In the genomic region with DNA sequence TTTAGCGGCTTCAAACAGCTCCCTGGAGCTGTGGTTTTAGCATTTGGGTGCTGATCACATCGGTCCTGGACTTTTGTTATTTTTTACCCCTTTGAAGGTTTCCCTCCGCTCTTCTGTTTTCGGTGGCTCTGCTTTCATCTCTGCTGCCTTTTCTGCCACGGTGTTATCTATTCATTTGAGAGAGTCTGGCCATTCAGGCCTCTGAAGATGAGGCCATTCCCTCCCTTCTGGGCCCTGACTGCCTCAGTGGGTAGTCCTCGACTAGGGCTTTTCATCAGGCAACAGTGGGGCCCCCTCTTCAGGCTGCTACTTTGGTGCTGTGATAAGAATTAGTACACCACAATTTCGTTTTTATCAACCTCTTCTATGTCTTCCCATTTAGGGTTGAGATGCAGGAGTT, we compare ENCODE assay signal across 27 mouse cellular contexts.
DNase-seq lines count a peak whose midpoint lies in the region; ATAC-seq and TF ChIP-seq lines count a peak whose summit lies in the region.
"Had no signal": no experiment of that assay in that cellular context is flagged by ENCODE, and none has a peak within 500 bp of the region (broad histone marks: within the 10 kb centered on the region; RNA-seq: fewer than 3 reads in every experiment).

No protein-coding gene starts in this region.

- no peak overlapping the region for H3K4me2 ChIP-seq in forebrain, embryonic 14.5 days (ENCODE audit: low read length)
- no peak overlapping the region for H3K4me2 ChIP-seq in forebrain, embryonic 13.5 days
- H3K4me2 ChIP-seq in hindbrain, embryonic 16.5 days (ENCODE audit: low read length) = no peak overlapping the region
- H3K4me2 ChIP-seq: embryonic facial prominence, embryonic 13.5 days; embryonic facial prominence, embryonic 15.5 days; forebrain, embryonic 12.5 days had no signal

- TF ChIP-seq POLR2A in brain, embryonic 14.5 days (IDR thresholded peaks at IDR 0.05; ENCODE audit: borderline replicate concordance, extremely low read depth, insufficient read depth, insufficient read length, poor library complexity, severe bottlenecking) = no peak

- H3K9me3 ChIP-seq in forebrain, embryonic 14.5 days (replicated peaks; ENCODE audit: control insufficient read depth, low read length) = no peaks in the 10 kb centered on the region
- H3K9me3 ChIP-seq in forebrain, embryonic 13.5 days (replicated peaks) = no peaks in the 10 kb centered on the region
- H3K9me3 ChIP-seq in hindbrain, embryonic 10.5 days = no peaks in the 10 kb centered on the region
- no peaks in the 10 kb centered on the region for H3K9me3 ChIP-seq in hindbrain, embryonic 16.5 days (ENCODE audit: control insufficient read depth, low read length)
- H3K9me3 ChIP-seq: embryonic facial prominence, embryonic 13.5 days; embryonic facial prominence, embryonic 15.5 days; forebrain, embryonic 10.5 days; forebrain, embryonic 12.5 days had no signal

- H3K36me3 ChIP-seq in forebrain, embryonic 14.5 days (ENCODE audit: control insufficient read depth, insufficient read depth, low read length) = no peaks in the 10 kb centered on the region
- no peaks in the 10 kb centered on the region for H3K36me3 ChIP-seq in forebrain, embryonic 13.5 days (ENCODE audit: poor library complexity, severe bottlenecking)
- H3K36me3 ChIP-seq in hindbrain, embryonic 10.5 days = no peaks in the 10 kb centered on the region
- no peaks in the 10 kb centered on the region for H3K36me3 ChIP-seq in hindbrain, embryonic 16.5 days (ENCODE audit: control insufficient read depth, insufficient read depth, low read length)
- H3K36me3 ChIP-seq: embryonic facial prominence, embryonic 13.5 days; embryonic facial prominence, embryonic 15.5 days; forebrain, embryonic 10.5 days; forebrain, embryonic 12.5 days; G1E had no signal

- no peak for ATAC-seq in forebrain, embryonic 14.5 days
- ATAC-seq in forebrain, embryonic 13.5 days = no peak
- ATAC-seq in hindbrain, embryonic 16.5 days = no peak
- ATAC-seq: activated CD4-positive, CD25-positive, alpha-beta regulatory T cell, adult 4 months; CD4-positive, CD25-positive, alpha-beta regulatory T cell, adult 4 months; forebrain, embryonic 16.5 days; Patski had no signal

- peak; percentile 36 for DNase-seq in forebrain, embryonic 14.5 days (ENCODE audit: low spot score)
- DNase-seq in hindbrain, embryonic 10.5 days (ENCODE audit: low spot score) = no peak
- DNase-seq in brain, embryonic 14.5 days (ENCODE audit: low read depth) = peak; percentile 62
- DNase-seq: adrenal gland, adult 8-10 months; adrenal gland, postnatal 14 days; adrenal gland, postnatal 36 days; B cell, adult 2 months; cerebellum, adult 11 months; cerebellum, adult 18-20 months; cerebellum, adult 8-10 months; cerebellum, adult 9-11 months; cerebellum, postnatal 14 days; cerebellum, postnatal 36 days; embryo, embryonic 11 days had no signal

- WGBS in forebrain, embryonic 14.5 days = 38% methylated on average over 7 of the region's 7 CpGs
- 29% methylated on average over 7 of the region's 7 CpGs for WGBS in forebrain, embryonic 13.5 days
- 18% methylated on average over 7 of the region's 7 CpGs for WGBS in hindbrain, embryonic 10.5 days
- WGBS in hindbrain, embryonic 16.5 days = 28% methylated on average over 7 of the region's 7 CpGs

- H3K4me3 ChIP-seq in forebrain, embryonic 14.5 days (ENCODE audit: low read depth, low read length) = no peak overlapping the region
- no peak overlapping the region for H3K4me3 ChIP-seq in forebrain, embryonic 13.5 days
- no peak overlapping the region for H3K4me3 ChIP-seq in hindbrain, embryonic 10.5 days
- H3K4me3 ChIP-seq in hindbrain, embryonic 16.5 days (ENCODE audit: low read length) = no peak overlapping the region
- H3K4me3 ChIP-seq: embryonic facial prominence, embryonic 13.5 days; embryonic facial prominence, embryonic 15.5 days; erythroblast, embryonic 14.5 days; forebrain, embryonic 10.5 days; forebrain, embryonic 12.5 days had no signal

- H3K4me1 ChIP-seq in forebrain, embryonic 14.5 days (ENCODE audit: control insufficient read depth, insufficient read depth, low read length) = peaks cover 10% of the 10 kb centered on the region; the same call in 1 of the 2 replicates
- H3K4me1 ChIP-seq in forebrain, embryonic 13.5 days = peaks cover 28% of the 10 kb centered on the region
- H3K4me1 ChIP-seq in hindbrain, embryonic 10.5 days (replicated peaks) = peaks cover 16% of the 10 kb centered on the region
- H3K4me1 ChIP-seq in hindbrain, embryonic 16.5 days (ENCODE audit: control insufficient read depth, insufficient read depth, low read depth, low read length) = no peaks in the 10 kb centered on the region
- H3K4me1 ChIP-seq: embryonic facial prominence, embryonic 15.5 days had no signal

- H3K27me3 ChIP-seq in forebrain, embryonic 14.5 days (replicated peaks; ENCODE audit: control insufficient read depth, insufficient read depth, low read length) = no peaks in the 10 kb centered on the region
- no peaks in the 10 kb centered on the region for H3K27me3 ChIP-seq in forebrain, embryonic 13.5 days
- no peaks in the 10 kb centered on the region for H3K27me3 ChIP-seq in hindbrain, embryonic 10.5 days (ENCODE audit: insufficient read depth, poor library complexity, severe bottlenecking)
- no peaks in the 10 kb centered on the region for H3K27me3 ChIP-seq in hindbrain, embryonic 16.5 days (replicated peaks; ENCODE audit: control insufficient read depth, insufficient read depth, low read length)
- H3K27me3 ChIP-seq: CH12.LX; embryonic facial prominence, embryonic 13.5 days; embryonic facial prominence, embryonic 15.5 days; forebrain, embryonic 12.5 days had no signal

- no peak overlapping the region for H3K9ac ChIP-seq in forebrain, embryonic 14.5 days (ENCODE audit: low read length)
- no peak overlapping the region for H3K9ac ChIP-seq in forebrain, embryonic 13.5 days
- H3K9ac ChIP-seq in hindbrain, embryonic 16.5 days (ENCODE audit: low read depth, low read length) = no peak overlapping the region
- H3K9ac ChIP-seq: embryonic facial prominence, embryonic 13.5 days; embryonic facial prominence, embryonic 15.5 days; forebrain, embryonic 12.5 days had no signal

- no peak overlapping the region for H3K27ac ChIP-seq in forebrain, embryonic 14.5 days (ENCODE audit: low read depth, low read length)
- no peak overlapping the region for H3K27ac ChIP-seq in forebrain, embryonic 13.5 days
- H3K27ac ChIP-seq in hindbrain, embryonic 10.5 days = 0 out of 2 replicates have a peak overlapping the region, but pooled peaks have one; percentile 40
- H3K27ac ChIP-seq in hindbrain, embryonic 16.5 days (ENCODE audit: low read depth, low read length) = no peak overlapping the region
- H3K27ac ChIP-seq: embryonic facial prominence, embryonic 13.5 days; embryonic facial prominence, embryonic 15.5 days; forebrain, embryonic 10.5 days; forebrain, embryonic 12.5 days had no signal

- no peak for TF ChIP-seq CTCF in brain, embryonic 14.5 days (IDR thresholded peaks at IDR 0.05; ENCODE audit: borderline replicate concordance, extremely low read depth, insufficient read depth, insufficient read length)
